Comparison of ENCODE assay signal across 9 mouse cellular contexts in genomic region chr7:96914031-96914430, GRCm38 (mm10). TPM values are rescaled to one million over a fixed set of nuclear protein-coding genes. Genes with fewer than 3 reads are reported as not detected.
DNase-seq lines count a peak whose midpoint lies in the region; ATAC-seq and TF ChIP-seq lines count a peak whose summit lies in the region.
"Had no signal": no experiment of that assay in that cellular context is flagged by ENCODE, and none has a peak within 500 bp of the region (broad histone marks: within the 10 kb centered on the region; RNA-seq: fewer than 3 reads in every experiment).

No protein-coding gene starts in this region.

- H3K36me3 ChIP-seq in MEL (ENCODE audit: control insufficient read depth in 1 of 2, insufficient read depth in 2 of 2, low read length in 2 of 2) = no peaks in the 10 kb centered on the region
- H3K36me3 ChIP-seq in forebrain, embryonic 14.5 days (ENCODE audit: control insufficient read depth, insufficient read depth, low read length) = no peaks in the 10 kb centered on the region
- H3K36me3 ChIP-seq in hindbrain, embryonic 12.5 days = no peaks in the 10 kb centered on the region

- peak; percentile 87 for DNase-seq in MEL (ENCODE audit: low read depth, low spot score)
- DNase-seq in c-Kit-positive CD71-positive TER-119-negative erythroid progenitor cells, embryonic 14.5 days (ENCODE audit: low read depth) = peak; percentile 52
- peak; percentile 92 for DNase-seq in forebrain, embryonic 14.5 days (ENCODE audit: low spot score)
- peak; percentile 80 to 85 for DNase-seq in layer of hippocampus, postnatal 14 days (ENCODE audit: low spot score in 2 of 2)
- peak; percentile 89 for DNase-seq in lung, postnatal 36 days
- DNase-seq in right cerebral cortex, postnatal 10 days (ENCODE audit: low spot score in 2 of 2) = peak; percentile 87 to 90
- DNase-seq in urinary bladder, postnatal 10 days (ENCODE audit: low spot score) = peak; percentile 56

- TF ChIP-seq CTCF in MEL (IDR thresholded peaks at IDR 0.05 in 2 of 3, conservative IDR thresholded peaks at IDR 0.05 in 1 of 3; ENCODE audit: control insufficient read depth in 1 of 3, insufficient read depth in 1 of 3, low read depth in 2 of 3, low read length in 3 of 3, poor library complexity in 1 of 3, severe bottlenecking in 1 of 3) = peak; percentile 65 to 91 (median 84)

- no peaks in the 10 kb centered on the region for H3K27me3 ChIP-seq in MEL (ENCODE audit: control insufficient read depth in 1 of 2, insufficient read depth in 2 of 2, low read length in 2 of 2)
- no peaks in the 10 kb centered on the region for H3K27me3 ChIP-seq in forebrain, embryonic 14.5 days (replicated peaks; ENCODE audit: control insufficient read depth, insufficient read depth, low read length)
- peaks cover 10% of the 10 kb centered on the region for H3K27me3 ChIP-seq in hindbrain, embryonic 12.5 days

- no peak overlapping the region for H3K4me3 ChIP-seq in MEL (ENCODE audit: control insufficient read depth in 1 of 2, insufficient read depth in 1 of 2, low read depth in 2 of 2, low read length in 2 of 2)
- H3K4me3 ChIP-seq in forebrain, embryonic 14.5 days (ENCODE audit: low read depth, low read length) = no peak overlapping the region
- no peak overlapping the region for H3K4me3 ChIP-seq in hindbrain, embryonic 12.5 days

- ATAC-seq in forebrain, embryonic 14.5 days = peak; percentile 59
- ATAC-seq in hindbrain, embryonic 12.5 days (ENCODE audit: low FRiP score) = 0 out of 2 replicates have a peak, but pooled peaks have one; percentile 42

- H3K9ac ChIP-seq in MEL (ENCODE audit: control insufficient read depth, low read depth, low read length, poor library complexity, severe bottlenecking) = no peak overlapping the region
- H3K9ac ChIP-seq in forebrain, embryonic 14.5 days (ENCODE audit: low read length) = no peak overlapping the region
- no peak overlapping the region for H3K9ac ChIP-seq in hindbrain, embryonic 12.5 days

- no peak overlapping the region for H3K27ac ChIP-seq in MEL (ENCODE audit: control insufficient read depth, low read depth, low read length)
- H3K27ac ChIP-seq in forebrain, embryonic 14.5 days (ENCODE audit: low read depth, low read length) = 0 out of 2 replicates have a peak overlapping the region, but pooled peaks have one; percentile 18
- H3K27ac ChIP-seq in hindbrain, embryonic 12.5 days = no peak overlapping the region
- H3K27ac ChIP-seq: macrophage had no signal

- no peak for TF ChIP-seq POLR2A in MEL (IDR thresholded peaks at IDR 0.05; ENCODE audit: control insufficient read depth in 1 of 2, insufficient read depth in 1 of 2, low read depth in 1 of 2, low read length in 2 of 2, poor library complexity in 1 of 2)

- 9% methylated on average over 6 of the region's 6 CpGs for WGBS in forebrain, embryonic 14.5 days
- 9% methylated on average over 6 of the region's 6 CpGs for WGBS in hindbrain, embryonic 12.5 days

- no peaks in the 10 kb centered on the region for H3K79me2 ChIP-seq in MEL (ENCODE audit: control insufficient read depth, insufficient read depth, low read length, poor library complexity)

- no peak for TF ChIP-seq EP300 in MEL (IDR thresholded peaks at IDR 0.05; ENCODE audit: low read depth in 1 of 2, low read length in 2 of 2)

- TF ChIP-seq RAD21 in MEL (IDR thresholded peaks at IDR 0.05; ENCODE audit: low read depth, low read length) = peak; percentile 86

- no peaks in the 10 kb centered on the region for H3K9me3 ChIP-seq in MEL (replicated peaks; ENCODE audit: insufficient read depth, low read length)
- no peaks in the 10 kb centered on the region for H3K9me3 ChIP-seq in forebrain, embryonic 14.5 days (replicated peaks; ENCODE audit: control insufficient read depth, low read length)
- no peaks in the 10 kb centered on the region for H3K9me3 ChIP-seq in hindbrain, embryonic 12.5 days (replicated peaks)

- H3K4me1 ChIP-seq in MEL (ENCODE audit: control insufficient read depth in 1 of 2, insufficient read depth in 2 of 2, low read length in 2 of 2) = peaks cover 0 to 9% of the 10 kb centered on the region in 2 experiments; a peak in 2 of 4 replicates
- H3K4me1 ChIP-seq in forebrain, embryonic 14.5 days (ENCODE audit: control insufficient read depth, insufficient read depth, low read length) = peaks cover 3% of the 10 kb centered on the region; the same call in 1 of the 2 replicates
- H3K4me1 ChIP-seq in hindbrain, embryonic 12.5 days = peaks cover 13% of the 10 kb centered on the region

- no peak overlapping the region for H3K4me2 ChIP-seq in forebrain, embryonic 14.5 days (ENCODE audit: low read length)
- H3K4me2 ChIP-seq in hindbrain, embryonic 12.5 days (replicated peaks) = no peak overlapping the region

TF ChIP-seq in MEL, 35 proteins besides CTCF, POLR2A, EP300 and RAD21:
- no peak for TF ChIP-seq TBP (IDR thresholded peaks at IDR 0.05; ENCODE audit: low read depth, low read length)
- TF ChIP-seq SIN3A (IDR thresholded peaks at IDR 0.05; ENCODE audit: low read length) = 0 out of 2 replicates have a peak, but pooled peaks have one; percentile 29
- peak; percentile 96 for TF ChIP-seq SMC3 (IDR thresholded peaks at IDR 0.05; ENCODE audit: low read depth, low read length)
- 0 out of 2 replicates have a peak, but pooled peaks have one; percentile 31 for TF ChIP-seq MYC (IDR thresholded peaks at IDR 0.05; ENCODE audit: low read depth, low read length)
- 0 out of 2 replicates have a peak, but pooled peaks have one; percentile 8 for TF ChIP-seq TCF12 (IDR thresholded peaks at IDR 0.05; ENCODE audit: low read depth, low read length)
- TF ChIP-seq ZC3H11A (IDR thresholded peaks at IDR 0.05; ENCODE audit: low read depth, low read length) = peak; percentile 95
- TF ChIP-seq GABPA (IDR thresholded peaks at IDR 0.05; ENCODE audit: low read depth, low read length) = no peak

RNA-seq across cellular contexts. Expression of gene Nars2, which starts 37.3 kb away (rescaled TPM):
- 12.7 and 14.7 TPM in 2 replicates for total RNA-seq in MEL (2012; rRNA removed)
- polyA plus RNA-seq in MEL (2012; ENCODE audit: insufficient read depth in 1 of 2, insufficient read length in 2 of 2, low read depth in 1 of 2, low replicate concordance in 2 of 2, missing spikeins in 1 of 2) = 10 to 100 TPM in 1 of 2 experiments, not detected in 1; 22.9 TPM
- 22.3 and 25.7 TPM in 2 replicates for polyA plus RNA-seq in forebrain, embryonic 14.5 days (2014; fragmentation: Nextera tagmentation; extraction: Ambion mirVana)
- 19.7 and 21.3 TPM in 2 replicates for polyA plus RNA-seq in hindbrain, embryonic 12.5 days (2016; fragmentation: Nextera tagmentation; extraction: Ambion mirVana)
- total RNA-seq in layer of hippocampus, postnatal 14 days (2021) = 10 to 100 TPM; 17.6 to 19.4 TPM
